Mouse (Mus musculus): ENCODE results near the gene Htr2a. TPM values are rescaled to one million over a fixed set of nuclear protein-coding genes. Genes with fewer than 3 reads are reported as not detected.

Gene Htr2a
- polyA plus RNA-seq, 1 experiment from 2014 or later = 0.06 TPM

DNA sequence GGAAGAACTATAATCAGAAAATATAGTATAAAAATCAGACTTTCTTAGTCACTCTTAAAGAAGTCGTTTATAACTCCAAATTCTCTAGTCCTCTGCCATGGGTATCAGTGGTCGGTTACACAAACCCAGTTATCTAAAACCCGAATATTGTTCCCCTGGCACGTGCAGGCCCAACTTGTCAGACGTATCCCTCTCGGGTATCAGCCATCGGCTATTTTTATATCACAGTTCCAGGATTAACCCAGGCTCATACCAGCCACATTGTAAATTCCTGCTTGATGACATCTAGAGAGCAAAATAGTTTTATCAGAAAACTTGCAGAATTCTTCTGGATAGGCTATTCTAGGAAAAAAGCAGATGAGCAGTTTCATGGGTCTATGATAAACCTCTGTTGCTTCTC is 16.6 kb downstream of the Htr2a start:
- WGBS = 89% methylated on average over 7 of the region's 7 CpGs
- no peak for DNase-seq (ENCODE audit: low spot score)
- no peak overlapping the region for H3K4me3 ChIP-seq
- no peaks in the 10 kb centered on the region for H3K27me3 ChIP-seq (ENCODE audit: low read depth, poor library complexity, severe bottlenecking)
- H3K27ac ChIP-seq = no peak overlapping the region
- no peaks in the 10 kb centered on the region for H3K36me3 ChIP-seq
- no peaks in the 10 kb centered on the region for H3K9me3 ChIP-seq (replicated peaks)
- no peaks in the 10 kb centered on the region for H3K4me1 ChIP-seq

- H3K27ac ChIP-seq = no peak overlapping the region
- H3K4me1 ChIP-seq = no peaks in the 10 kb centered on the region
- no peaks in the 10 kb centered on the region for H3K9me3 ChIP-seq (replicated peaks)
- 89% methylated on average over 8 of the region's 8 CpGs for WGBS
- H3K36me3 ChIP-seq = no peaks in the 10 kb centered on the region
- H3K4me3 ChIP-seq = no peak overlapping the region
- DNase-seq (ENCODE audit: low spot score) = no peak
- no peaks in the 10 kb centered on the region for H3K27me3 ChIP-seq (ENCODE audit: low read depth, poor library complexity, severe bottlenecking)
These were observed 18.8 kb downstream of the Htr2a start for GRCm38 (mm10) chr14:74659411-74659841.

GRCm38 (mm10) chr14:74672137-74673019 is 31.7 kb downstream of the Htr2a start:
- H3K27me3 ChIP-seq (ENCODE audit: low read depth, poor library complexity, severe bottlenecking) = no peaks in the 10 kb centered on the region
- no peaks in the 10 kb centered on the region for H3K36me3 ChIP-seq
- no peaks in the 10 kb centered on the region for H3K9me3 ChIP-seq (replicated peaks)
- no peak overlapping the region for H3K27ac ChIP-seq
- no peaks in the 10 kb centered on the region for H3K4me1 ChIP-seq
- DNase-seq (ENCODE audit: low spot score) = no peak
- 74% methylated on average over 10 of the region's 10 CpGs for WGBS
- H3K4me3 ChIP-seq = no peak overlapping the region

DNA sequence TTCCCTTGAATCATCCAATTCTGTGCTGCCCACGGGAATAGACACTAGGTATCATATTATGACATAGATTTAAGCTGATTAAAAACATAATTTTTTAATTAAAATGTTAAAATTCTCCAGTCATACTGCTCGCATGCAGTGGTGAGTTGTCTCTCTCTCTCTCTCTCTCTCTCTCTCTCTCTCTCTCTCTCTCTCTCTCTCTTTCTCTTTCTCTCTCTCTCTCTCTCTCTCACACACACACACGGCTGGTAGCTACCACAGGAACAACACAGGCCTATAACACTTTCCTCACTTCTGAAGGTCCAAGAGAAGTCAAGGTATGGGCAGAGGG is 32.3 kb downstream of the Htr2a start:
- Histone ChIP-seq H3K4me3 (no peak overlapping the region), H3K9me3 (replicated peaks) (no peaks in the 10 kb centered on the region), H3K36me3 (no peaks in the 10 kb centered on the region), H3K4me1 (no peaks in the 10 kb centered on the region), H3K27ac (no peak overlapping the region), H3K27me3 (ENCODE audit: low read depth, poor library complexity, severe bottlenecking) (no peaks in the 10 kb centered on the region)
- 86% methylated on average over 3 of the region's 3 CpGs for WGBS
- DNase-seq (ENCODE audit: low spot score) = no peak

GRCm38 (mm10) chr14:74673584-74673983 is 32.9 kb downstream of the Htr2a start:
- H3K27me3 ChIP-seq (ENCODE audit: low read depth, poor library complexity, severe bottlenecking) = no peaks in the 10 kb centered on the region
- H3K4me3 ChIP-seq = no peak overlapping the region
- no peaks in the 10 kb centered on the region for H3K9me3 ChIP-seq (replicated peaks)
- no peaks in the 10 kb centered on the region for H3K4me1 ChIP-seq
- no peaks in the 10 kb centered on the region for H3K36me3 ChIP-seq
- 83% methylated on average over 3 of the region's 3 CpGs for WGBS
- no peak for DNase-seq (ENCODE audit: low spot score)
- H3K27ac ChIP-seq = no peak overlapping the region

DNA sequence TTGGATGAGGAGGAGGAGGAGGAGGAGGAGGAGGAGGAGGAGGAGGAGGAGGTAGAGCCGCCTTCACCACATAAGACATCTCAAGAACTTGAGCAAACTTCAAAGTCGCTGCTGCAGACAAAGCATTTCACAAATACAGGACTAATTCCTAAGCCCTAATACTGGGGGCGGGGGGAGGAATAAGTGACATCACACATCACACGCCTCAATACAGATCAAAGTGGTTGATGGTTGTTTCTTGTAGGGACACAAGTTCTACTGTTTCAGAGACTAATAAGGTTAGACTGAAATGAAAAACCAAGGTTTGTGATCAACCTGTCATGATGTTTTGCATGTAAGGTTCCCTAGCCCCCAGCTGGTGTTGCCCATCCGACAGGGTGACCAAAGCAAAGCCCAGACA is 39.2 kb downstream of the Htr2a start:
- Histone ChIP-seq H3K4me1 (no peaks in the 10 kb centered on the region), H3K4me3 (no peak overlapping the region), H3K36me3 (no peaks in the 10 kb centered on the region), H3K27ac (no peak overlapping the region), H3K9me3 (replicated peaks) (no peaks in the 10 kb centered on the region), H3K27me3 (ENCODE audit: low read depth, poor library complexity, severe bottlenecking) (no peaks in the 10 kb centered on the region)
- no peak for DNase-seq (ENCODE audit: low spot score)
- WGBS = 89% methylated on average over 5 of the region's 5 CpGs

DNA sequence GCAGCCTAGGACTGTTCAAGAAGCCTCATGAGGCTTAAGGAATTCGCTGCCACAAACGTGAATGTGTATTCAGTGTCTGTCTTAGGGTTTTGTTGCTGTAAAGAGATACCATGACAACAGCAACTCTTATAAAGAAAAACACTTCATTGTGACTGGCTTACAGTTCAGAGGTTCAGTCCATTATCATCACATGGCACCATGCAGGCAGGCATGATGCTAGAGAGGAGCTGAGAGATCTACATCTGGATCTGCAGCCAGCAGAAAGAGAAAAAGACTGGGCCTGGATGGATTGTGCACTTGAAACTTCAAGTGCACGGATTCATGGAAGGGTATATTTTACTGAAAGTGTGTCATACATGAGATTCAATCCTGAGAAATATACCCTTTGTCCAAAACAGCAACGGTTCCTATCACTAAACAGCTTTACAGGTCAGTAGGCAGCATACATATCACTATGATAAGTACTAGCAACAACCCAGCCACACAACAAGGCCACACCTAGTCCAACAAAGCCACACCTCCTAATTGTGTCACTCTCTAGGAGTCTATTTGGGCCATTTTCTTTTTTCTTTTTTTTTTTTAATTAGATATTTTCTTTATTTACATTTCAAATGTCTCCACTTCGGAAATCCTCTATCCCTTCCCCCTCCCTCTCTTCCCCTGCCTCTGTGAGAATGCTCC is 43.8 kb downstream of the Htr2a start:
- no peak overlapping the region for H3K4me3 ChIP-seq
- DNase-seq (ENCODE audit: low spot score) = no peak
- no peaks in the 10 kb centered on the region for H3K27me3 ChIP-seq (ENCODE audit: low read depth, poor library complexity, severe bottlenecking)
- no peak overlapping the region for H3K27ac ChIP-seq
- no peaks in the 10 kb centered on the region for H3K36me3 ChIP-seq
- WGBS = 80% methylated on average over 5 of the region's 5 CpGs
- H3K4me1 ChIP-seq = no peaks in the 10 kb centered on the region
- no peaks in the 10 kb centered on the region for H3K9me3 ChIP-seq (replicated peaks)

- Histone ChIP-seq H3K36me3 (no peaks in the 10 kb centered on the region), H3K27ac (no peak overlapping the region), H3K27me3 (ENCODE audit: low read depth, poor library complexity, severe bottlenecking) (no peaks in the 10 kb centered on the region), H3K9me3 (replicated peaks) (no peaks in the 10 kb centered on the region), H3K4me3 (no peak overlapping the region), H3K4me1 (0 out of 2 replicates have a peak, but pooled peaks cover 4% of the 10 kb centered on the region)
- WGBS = 85% methylated on average over 2 of the region's 2 CpGs
- no peak for DNase-seq (ENCODE audit: low spot score)
These were observed 51.3 kb downstream of the Htr2a start for GRCm38 (mm10) chr14:74691963-74692362.

DNA sequence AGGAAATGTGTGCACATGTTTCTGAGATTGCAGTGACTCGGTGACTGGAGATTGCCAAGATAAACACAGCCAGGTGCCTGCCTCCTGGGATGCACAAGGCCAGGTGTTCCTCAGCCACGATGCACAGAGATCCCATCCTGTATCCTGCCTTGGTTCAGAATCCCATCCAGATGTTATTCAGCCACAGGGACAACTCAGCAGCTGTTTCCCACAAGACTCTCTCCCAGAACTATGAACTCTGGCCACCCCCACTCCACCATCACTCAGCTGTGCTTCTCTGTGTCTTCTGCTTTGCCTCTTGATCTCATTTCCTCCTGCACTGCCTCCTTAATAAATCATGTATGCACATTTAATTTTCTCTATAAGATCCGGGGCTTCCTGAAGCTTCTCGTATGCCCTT is 56.1 kb downstream of the Htr2a start:
- no peak for DNase-seq (ENCODE audit: low spot score)
- 67% methylated on average over 4 of the region's 4 CpGs for WGBS

DNA sequence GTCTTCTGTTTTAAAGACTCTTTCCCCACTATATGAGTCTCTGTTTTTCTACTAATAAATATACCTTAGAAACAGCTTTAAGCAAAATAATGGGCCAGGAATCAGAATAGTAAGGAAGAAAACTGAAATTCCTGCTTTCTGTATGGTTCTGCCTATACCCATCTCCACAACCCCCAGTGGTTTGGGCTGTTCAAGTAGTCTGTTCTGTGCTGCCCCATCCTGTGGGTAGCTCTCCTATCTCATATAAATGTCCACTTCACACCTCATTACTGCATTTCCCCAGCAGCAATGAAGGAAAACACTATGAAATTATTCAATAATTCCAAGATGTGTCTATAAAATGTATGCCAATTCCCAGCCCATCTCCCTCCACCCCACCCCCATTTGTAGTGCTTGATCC is 56.8 kb downstream of the Htr2a start:
- no peak overlapping the region for H3K27ac ChIP-seq
- no peaks in the 10 kb centered on the region for H3K36me3 ChIP-seq
- H3K4me3 ChIP-seq = no peak overlapping the region
- no peaks in the 10 kb centered on the region for H3K9me3 ChIP-seq (replicated peaks)
- H3K4me1 ChIP-seq = 0 out of 2 replicates have a peak, but pooled peaks cover 4% of the 10 kb centered on the region
- no peak for DNase-seq (ENCODE audit: low spot score)
- no peaks in the 10 kb centered on the region for H3K27me3 ChIP-seq (ENCODE audit: low read depth, poor library complexity, severe bottlenecking)

More for the DNA sequence above, 56.1 kb downstream of the Htr2a start:
- Histone ChIP-seq H3K4me3 (no peak overlapping the region), H3K9me3 (replicated peaks) (no peaks in the 10 kb centered on the region), H3K27me3 (ENCODE audit: low read depth, poor library complexity, severe bottlenecking) (no peaks in the 10 kb centered on the region), H3K4me1 (0 out of 2 replicates have a peak, but pooled peaks cover 4% of the 10 kb centered on the region), H3K36me3 (no peaks in the 10 kb centered on the region), H3K27ac (no peak overlapping the region)

DNA sequence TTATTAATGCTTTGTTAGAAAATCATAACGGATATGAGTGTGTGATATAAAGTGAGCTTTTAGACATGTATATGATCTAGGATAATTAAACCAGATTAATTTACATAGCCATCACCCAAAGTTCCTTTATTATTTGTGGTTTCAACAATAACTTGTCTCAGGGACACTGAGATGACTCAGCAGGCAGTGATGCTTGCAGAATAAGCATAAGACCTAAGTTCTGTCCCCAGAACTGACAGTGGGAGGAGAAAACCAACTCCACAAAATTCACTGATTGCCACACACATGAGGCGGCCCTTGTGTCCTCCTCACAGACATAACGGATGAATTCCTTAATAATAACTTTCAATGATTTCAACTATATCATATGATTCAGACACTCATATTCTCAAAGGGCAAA is 58.6 kb downstream of the Htr2a start:
- Histone ChIP-seq H3K4me3 (no peak overlapping the region), H3K27ac (no peak overlapping the region), H3K9me3 (replicated peaks) (no peaks in the 10 kb centered on the region), H3K4me1 (peaks cover 16% of the 10 kb centered on the region), H3K27me3 (ENCODE audit: low read depth, poor library complexity, severe bottlenecking) (no peaks in the 10 kb centered on the region), H3K36me3 (no peaks in the 10 kb centered on the region)
- 90% methylated on average over 3 of the region's 3 CpGs for WGBS
- no peak for DNase-seq (ENCODE audit: low spot score)

DNA sequence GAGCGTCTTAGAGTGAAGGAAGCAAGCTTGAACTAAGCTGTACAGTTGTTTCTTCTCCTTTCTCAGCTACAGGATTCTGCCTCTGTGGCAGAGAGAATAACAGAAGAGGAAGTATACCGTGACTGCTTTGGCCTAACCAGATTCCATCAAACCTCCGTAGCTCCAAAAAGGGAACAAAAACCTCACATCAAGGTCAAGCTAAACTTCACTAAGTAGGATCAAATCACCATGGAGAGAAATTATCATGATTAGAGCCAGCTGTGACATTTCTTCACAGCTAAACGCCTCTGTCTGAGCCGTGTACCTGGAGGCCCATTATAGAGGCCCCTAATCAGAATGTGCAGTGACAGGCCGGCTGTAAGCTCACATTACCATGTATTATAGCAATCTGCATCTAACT is 63.3 kb downstream of the Htr2a start:
- H3K4me3 ChIP-seq = no peak overlapping the region
- no peak for DNase-seq (ENCODE audit: low spot score)
- WGBS = 45% methylated on average over 6 of the region's 6 CpGs
- no peaks in the 10 kb centered on the region for H3K36me3 ChIP-seq
- H3K27ac ChIP-seq = peak overlapping the region; percentile 31; the same call in 1 of the 2 replicates
- H3K9me3 ChIP-seq (replicated peaks) = no peaks in the 10 kb centered on the region
- peaks cover 12% of the 10 kb centered on the region for H3K4me1 ChIP-seq
- H3K27me3 ChIP-seq (ENCODE audit: low read depth, poor library complexity, severe bottlenecking) = no peaks in the 10 kb centered on the region

GRCm38 (mm10) chr14:74709054-74709453 is 68.4 kb downstream of the Htr2a start:
- no peaks in the 10 kb centered on the region for H3K36me3 ChIP-seq
- H3K4me1 ChIP-seq = peaks cover 2% of the 10 kb centered on the region
- no peak overlapping the region for H3K27ac ChIP-seq
- no peak for DNase-seq (ENCODE audit: low spot score)
- no peaks in the 10 kb centered on the region for H3K9me3 ChIP-seq (replicated peaks)
- WGBS = 28% methylated on average over 3 of the region's 3 CpGs
- no peak overlapping the region for H3K4me3 ChIP-seq
- H3K27me3 ChIP-seq (ENCODE audit: low read depth, poor library complexity, severe bottlenecking) = no peaks in the 10 kb centered on the region

Measured in limb, embryonic 10.5 days (tissue).